Mouse (Mus musculus) ES-Bruce4 (cell line): ENCODE data around the gene Rimklb.

Source experiments
- CTCF ChIP-seq: IDR thresholded peaks from one replicate; pipeline ENCODE4 v1.8.1; 2011; ENCODE audit warnings: low read depth, low read length
- POLR2A ChIP-seq: IDR thresholded peaks from one replicate; pipeline ENCODE4 v1.8.1; 2011; ENCODE audit warnings: low read length; ENCODE audit not compliant: insufficient read depth

DNA sequence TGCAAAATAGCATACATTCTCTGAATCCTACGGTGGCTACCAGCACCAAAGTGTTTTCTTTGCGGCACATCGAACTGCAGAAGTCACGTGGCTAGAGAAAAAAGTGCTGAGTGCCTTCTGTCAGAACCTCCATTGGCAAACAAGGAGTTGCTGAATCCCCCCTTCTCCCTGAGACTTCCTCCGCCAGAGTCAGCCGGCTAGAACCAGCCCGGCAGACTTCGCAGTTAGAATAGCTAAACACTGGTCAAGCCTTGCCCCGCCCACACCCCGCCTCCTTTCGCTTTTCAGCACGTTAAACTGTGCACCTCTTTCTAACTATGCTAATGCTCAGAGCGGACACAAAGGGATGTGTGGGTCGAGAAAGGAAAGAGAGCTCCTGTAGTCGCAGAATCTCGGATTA lies 7.0 kb downstream of the Rimklb start:
- TF ChIP-seq POLR2A (peak; percentile 74), CTCF (no peak)
